ENCODE assay signal across 31 mouse cellular contexts in genomic region chr6:117172358-117172757, GRCm38 (mm10). TPM values are rescaled to one million over a fixed set of nuclear protein-coding genes. Genes with fewer than 3 reads are reported as not detected.
A peak's percentile ranks its signal among the peaks of the same experiment; 100 is the strongest.
DNase-seq lines count a peak whose midpoint lies in the region; ATAC-seq and TF ChIP-seq lines count a peak whose summit lies in the region.
"Had no signal": no experiment of that assay in that cellular context is flagged by ENCODE, and none has a peak within 500 bp of the region (broad histone marks: within the 10 kb centered on the region; RNA-seq: fewer than 3 reads in every experiment).

No protein-coding gene starts in this region.

- no peaks in the 10 kb centered on the region for H3K27me3 ChIP-seq in liver, adult 2 months (ENCODE audit: control insufficient read depth, insufficient read depth, low read length)
- peaks cover 38% of the 10 kb centered on the region for H3K27me3 ChIP-seq in liver, embryonic 15.5 days
- H3K27me3 ChIP-seq: Patski had no signal

- H3K4me1 ChIP-seq in liver, adult 2 months (ENCODE audit: control insufficient read depth, insufficient read depth, low read length): peaks cover 21% of the 10 kb centered on the region
- peaks cover 11% of the 10 kb centered on the region; the same call in 1 of the 2 replicates for H3K4me1 ChIP-seq in liver, embryonic 15.5 days (replicated peaks)

- peaks cover 48% of the 10 kb centered on the region for H3K36me3 ChIP-seq in liver, adult 2 months (ENCODE audit: control insufficient read depth, insufficient read depth, low read length)
- 0 out of 2 replicates have a peak, but pooled peaks cover 3% of the 10 kb centered on the region for H3K36me3 ChIP-seq in liver, embryonic 15.5 days (replicated peaks)
- H3K36me3 ChIP-seq: hindbrain, embryonic 15.5 days; midbrain, embryonic 13.5 days had no signal

- no peaks in the 10 kb centered on the region for H3K9me3 ChIP-seq in liver, embryonic 15.5 days (replicated peaks)
- H3K9me3 ChIP-seq: heart, embryonic 10.5 days; hindbrain, embryonic 10.5 days; hindbrain, embryonic 15.5 days; kidney, embryonic 15.5 days; megakaryocyte, embryonic 14.5 days; midbrain, embryonic 13.5 days had no signal

- peak overlapping the region; percentile 14; the same call in 1 of the 2 replicates for H3K4me3 ChIP-seq in liver, adult 2 months (ENCODE audit: insufficient read depth, low read depth, low read length)
- no peak overlapping the region for H3K4me3 ChIP-seq in liver, embryonic 15.5 days (replicated peaks)
- H3K4me3 ChIP-seq: erythroblast, embryonic 14.5 days; heart, embryonic 10.5 days; hindbrain, embryonic 10.5 days; hindbrain, embryonic 15.5 days; kidney, embryonic 15.5 days; megakaryocyte, embryonic 14.5 days; midbrain, embryonic 13.5 days had no signal

- H3K9ac ChIP-seq in liver, adult 2 months (ENCODE audit: low read depth, low read length): peak overlapping the region; percentile 15; the same call in 1 of the 2 replicates
- H3K9ac ChIP-seq in liver, embryonic 15.5 days: no peak overlapping the region
- H3K9ac ChIP-seq: hindbrain, embryonic 15.5 days; kidney, embryonic 15.5 days; midbrain, embryonic 13.5 days had no signal

- peak overlapping the region; percentile 15; the same call in 1 of the 2 replicates for H3K4me2 ChIP-seq in liver, embryonic 15.5 days
- H3K4me2 ChIP-seq: hindbrain, embryonic 15.5 days; midbrain, embryonic 13.5 days had no signal

- no peak for TF ChIP-seq CTCF in liver, adult 2 months (IDR thresholded peaks at IDR 0.05; ENCODE audit: low read depth, low read length)

- H3K79me2 ChIP-seq in liver, adult 2 months (ENCODE audit: control insufficient read depth, insufficient read depth, low read length): peaks cover 7% of the 10 kb centered on the region; the same call in 1 of the 2 replicates

- intact Hi-C loops in heart, postnatal 10 days (cut with DNase I): loop anchor here (5.0 to 10.0 kb wide), 5 partner anchors 245 to 505 kb away; no protein-coding TSS in a partner anchor

- ATAC-seq in liver, embryonic 15.5 days (ENCODE audit: insufficient read depth): no peak
- ATAC-seq: forebrain, embryonic 16.5 days; inflammation-experienced regulatory T-cells, adult 6 months; lung, postnatal 0 days; midbrain, embryonic 13.5 days; Patski had no signal

- DNase-seq in heart, adult 11 months: peak; percentile 34
- DNase-seq in heart, postnatal 10 days: no peak
- peak; percentile 98 for DNase-seq in liver, adult 2 months (ENCODE audit: extremely low read depth, low read depth, low spot score)
- DNase-seq in liver: no peak
- DNase-seq in right cerebral cortex, postnatal 14 days: no peak
- no peak for DNase-seq in urinary bladder, adult 18-20 months (ENCODE audit: low spot score in 2 of 2)
- DNase-seq: adrenal gland, postnatal 10 days; cerebellum, adult 8-10 months; cerebellum, postnatal 25 days; gastrocnemius, postnatal 10 days; heart, postnatal 14 days; lung, adult 18-20 months; lung, postnatal 4 days; retina, postnatal 1 day; right cerebral cortex, postnatal 25 days; spleen, adult 18-20 months; thymus, postnatal 14 days had no signal

- TF ChIP-seq POLR2A in liver, adult 2 months (IDR thresholded peaks at IDR 0.05; ENCODE audit: extremely low read depth, insufficient read depth, low read length): no peak

- WGBS in liver, adult 2 months: 12% methylated on average over 6 of the region's 6 CpGs
- 51% methylated on average over 6 of the region's 6 CpGs for WGBS in liver, embryonic 15.5 days (ENCODE audit: insufficient replicate concordance)

- peak overlapping the region; percentile 63 for H3K27ac ChIP-seq in liver, adult 2 months (replicated peaks; ENCODE audit: insufficient read depth, low read depth, low read length)
- no peak overlapping the region for H3K27ac ChIP-seq in liver, embryonic 15.5 days (replicated peaks)
- H3K27ac ChIP-seq: heart, embryonic 10.5 days; hindbrain, embryonic 10.5 days; hindbrain, embryonic 15.5 days; kidney, embryonic 15.5 days; midbrain, embryonic 13.5 days had no signal

RNA-seq across cellular contexts. Expression of gene Cxcl12, which starts 4.0 kb away (rescaled TPM):
- 100 to 1,000 TPM; 147 to 151 TPM for total RNA-seq in heart, postnatal 10 days (2021)
- 119 and 166 TPM in 2 replicates for total RNA-seq in liver, adult 2 months (2014; rRNA removed)
- polyA plus RNA-seq in liver, adult 2 months (2012; rRNA removed): 300 and 346 TPM in 2 replicates
- 54.7 and 58.1 TPM in 2 replicates for polyA plus RNA-seq in liver, embryonic 15.5 days (2015; fragmentation: Nextera tagmentation; extraction: Ambion mirVana)
- total RNA-seq: MEL; monocyte, adult 5-6 weeks had no signal
- polyA plus RNA-seq: inflammation-experienced regulatory T-cells, adult 6 months had no signal

Comparison
In these comparisons a context has a peak if more than half of its experiments do, and no peak if none do; other contexts are left out.
1. DNase-seq: peak in heart, adult 11 months (single experiment) and liver, adult 2 months (single experiment); none in heart, postnatal 10 days (0 of 2), liver (single experiment), right cerebral cortex, postnatal 14 days (single experiment) and urinary bladder, adult 18-20 months (0 of 2).